Mouse (Mus musculus): ENCODE data around the gene Zfp3. TPM values are rescaled to one million over a fixed set of nuclear protein-coding genes. Genes with fewer than 3 reads are reported as not detected.
A peak's percentile ranks its signal among the peaks of the same experiment; 100 is the strongest.

The Zfp3 gene
- total RNA-seq, 1 experiment from 2014 or later, result 4.2 TPM

DNA sequence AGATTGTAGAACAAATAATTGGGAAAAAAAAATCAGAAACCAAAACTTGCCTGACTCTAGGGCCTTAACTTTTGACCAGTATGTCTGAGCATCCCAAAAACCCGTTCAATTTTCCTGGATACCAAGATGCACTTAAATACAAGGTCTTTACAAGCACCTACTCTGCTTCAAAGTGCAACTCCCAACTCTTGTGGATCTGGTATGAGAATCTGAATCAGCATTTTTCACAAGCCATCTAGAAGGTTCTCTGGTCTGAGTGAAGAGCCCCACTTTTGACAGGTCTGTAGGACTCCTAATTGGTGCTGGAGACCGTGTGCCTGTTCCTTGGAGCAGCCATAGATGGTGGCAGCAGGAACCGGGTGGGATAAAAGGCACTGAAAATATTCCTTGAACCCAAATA, 40.4 kb downstream of the Zfp3 start:
- no peak for ATAC-seq (replicated peaks; ENCODE audit: low read depth, poor library complexity, severe bottlenecking)

DNA sequence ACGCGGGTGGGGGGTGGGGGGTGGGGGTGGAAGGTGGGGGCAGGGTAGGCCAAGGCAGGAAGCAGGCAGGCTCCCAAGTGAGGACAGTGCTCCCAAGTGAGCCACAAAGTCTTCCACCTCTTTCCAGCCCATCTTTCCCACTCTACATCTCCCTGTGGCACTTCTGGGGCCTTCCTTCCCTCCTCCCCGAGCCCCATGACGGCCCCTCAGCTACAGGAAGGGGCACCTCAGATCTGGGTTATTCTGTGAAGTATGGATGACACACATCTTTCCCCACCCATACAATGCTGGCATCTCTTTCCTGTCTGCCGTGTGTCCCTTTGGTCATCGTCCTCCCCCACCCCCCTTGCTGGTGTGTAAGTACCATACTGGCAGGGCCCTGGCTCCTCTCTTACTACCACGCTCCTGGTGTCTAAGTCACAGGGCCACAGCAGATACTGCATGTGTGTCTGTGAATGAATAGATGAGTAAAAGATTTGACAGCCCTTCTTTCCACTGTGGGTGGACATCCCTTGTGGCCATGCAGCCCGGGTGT, 41.7 kb downstream of the Zfp3 start:
- ATAC-seq (replicated peaks; ENCODE audit: low read depth, poor library complexity, severe bottlenecking), result no peak

DNA sequence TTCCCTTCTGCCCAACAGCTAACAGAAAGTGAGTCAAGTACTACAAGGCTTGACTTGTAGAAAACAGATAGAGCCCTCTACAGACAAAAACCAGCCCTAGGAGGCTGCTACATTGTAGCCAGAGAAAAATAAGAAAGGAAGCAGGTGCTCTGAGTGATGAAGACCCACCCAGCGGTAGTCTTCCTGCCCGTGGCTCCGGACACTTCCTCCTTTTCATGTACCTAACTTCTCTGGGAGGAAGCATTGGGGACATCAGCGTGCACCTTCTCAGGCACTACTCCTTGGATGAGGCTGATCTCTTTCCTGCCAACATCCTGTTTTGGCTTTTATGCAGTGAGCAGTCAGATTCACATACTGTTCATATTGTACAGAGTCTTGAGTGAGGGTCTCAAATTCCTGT, 42.7 kb downstream of the Zfp3 start:
- ATAC-seq (replicated peaks; ENCODE audit: low read depth, poor library complexity, severe bottlenecking), result no peak

DNA sequence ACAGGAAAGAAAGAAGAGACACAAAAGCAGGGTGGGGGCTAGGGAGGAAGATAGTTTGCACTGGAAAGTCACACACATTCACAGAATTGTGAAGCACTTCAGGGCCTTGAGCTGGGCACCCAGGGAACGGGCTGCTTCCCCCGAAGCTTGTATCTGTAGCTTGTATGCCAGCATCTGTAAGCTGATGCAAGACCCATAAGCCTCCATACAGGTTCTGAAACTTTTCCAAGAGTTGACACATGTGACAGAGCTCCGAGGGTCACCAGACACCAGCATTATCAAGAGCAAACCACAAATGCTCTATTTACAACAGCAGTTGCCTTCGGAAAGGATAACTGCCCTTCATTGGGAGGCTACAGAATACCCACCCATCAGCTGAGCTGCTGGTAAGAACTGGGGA, 43.6 kb downstream of the Zfp3 start:
- no peak for ATAC-seq (replicated peaks; ENCODE audit: low read depth, poor library complexity, severe bottlenecking)

DNA sequence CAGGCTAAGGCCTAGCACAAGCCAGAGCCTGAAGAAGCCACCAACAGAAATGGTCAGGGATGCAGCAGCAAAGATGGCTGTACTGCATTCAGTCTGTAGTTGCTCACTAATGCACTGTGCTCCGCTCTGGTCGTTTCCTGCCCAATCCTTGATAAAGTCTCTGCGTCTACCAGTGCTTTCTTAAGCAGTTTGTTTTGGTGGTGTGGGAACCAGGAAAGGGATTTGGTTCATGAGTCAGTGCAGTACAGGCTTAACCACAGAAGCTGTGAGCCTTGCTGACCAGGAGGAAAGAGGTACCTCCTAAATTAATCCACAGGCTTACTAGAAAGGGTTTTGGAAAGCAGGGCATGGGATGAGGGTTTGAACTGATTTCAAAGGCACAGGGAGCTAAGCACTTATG, 44.1 kb downstream of the Zfp3 start:
- no peak for ATAC-seq (replicated peaks; ENCODE audit: low read depth, poor library complexity, severe bottlenecking)

GRCm38 (mm10) chr11:70809011-70809410, 45.0 kb downstream of the Zfp3 start:
- ATAC-seq (replicated peaks; ENCODE audit: low read depth, poor library complexity, severe bottlenecking), result no peak

DNA sequence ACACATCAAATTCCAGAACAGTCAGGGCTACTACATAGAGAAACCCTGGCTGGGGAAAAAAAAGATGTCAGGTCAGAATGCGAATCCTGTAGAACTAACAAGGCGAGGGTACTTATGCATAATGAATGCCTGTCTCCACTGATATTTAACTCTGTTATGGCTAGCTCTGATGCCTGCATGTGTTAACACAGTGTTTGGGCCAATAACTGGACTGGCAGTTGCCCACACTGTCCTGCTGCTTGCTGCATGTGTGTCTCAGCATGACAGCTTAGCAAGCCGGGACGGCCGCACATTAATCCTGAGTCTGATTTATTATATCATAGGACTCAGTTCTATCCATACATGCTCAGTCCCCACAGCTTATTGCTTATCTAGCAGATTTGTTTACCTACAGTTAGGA, 47.0 kb downstream of the Zfp3 start:
- ATAC-seq (replicated peaks; ENCODE audit: low read depth, poor library complexity, severe bottlenecking), result no peak

DNA sequence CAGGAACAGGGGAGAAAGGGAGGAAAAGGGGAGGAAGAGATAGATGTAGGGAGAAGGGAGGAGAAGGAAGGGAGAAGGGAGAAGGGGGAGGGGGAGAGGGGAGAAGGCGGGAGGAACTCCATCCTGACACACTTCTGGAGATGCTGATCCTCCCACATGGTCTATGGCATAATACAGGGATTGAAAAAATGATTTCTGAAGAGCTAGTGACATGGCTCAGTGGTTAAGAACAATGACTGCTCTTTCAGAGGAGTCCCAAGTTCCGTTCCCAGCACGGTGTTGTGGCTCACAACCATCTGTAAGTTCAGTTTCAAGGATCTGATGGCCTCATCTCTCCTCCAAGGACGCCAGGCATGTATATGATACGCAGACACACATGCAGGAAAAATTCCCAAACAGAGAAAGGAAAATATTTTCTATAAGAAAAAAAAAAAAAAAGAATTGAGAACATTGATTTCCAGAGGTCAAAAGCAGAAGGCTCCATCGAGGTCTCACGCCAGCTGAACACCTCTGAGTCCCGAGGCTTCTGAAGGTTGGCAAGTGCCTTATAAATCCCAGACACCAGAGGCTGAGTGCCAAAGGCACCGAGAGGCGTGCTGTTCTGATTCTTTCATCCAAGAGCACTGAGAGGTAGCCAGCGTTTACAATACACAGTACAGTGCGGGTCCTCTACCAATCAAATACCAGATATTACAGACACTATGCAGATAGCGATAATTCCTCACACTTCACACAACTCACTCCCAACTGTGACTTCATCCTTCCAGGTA, 47.6 kb downstream of the Zfp3 start:
- ATAC-seq (replicated peaks; ENCODE audit: low read depth, poor library complexity, severe bottlenecking), result no peak

DNA sequence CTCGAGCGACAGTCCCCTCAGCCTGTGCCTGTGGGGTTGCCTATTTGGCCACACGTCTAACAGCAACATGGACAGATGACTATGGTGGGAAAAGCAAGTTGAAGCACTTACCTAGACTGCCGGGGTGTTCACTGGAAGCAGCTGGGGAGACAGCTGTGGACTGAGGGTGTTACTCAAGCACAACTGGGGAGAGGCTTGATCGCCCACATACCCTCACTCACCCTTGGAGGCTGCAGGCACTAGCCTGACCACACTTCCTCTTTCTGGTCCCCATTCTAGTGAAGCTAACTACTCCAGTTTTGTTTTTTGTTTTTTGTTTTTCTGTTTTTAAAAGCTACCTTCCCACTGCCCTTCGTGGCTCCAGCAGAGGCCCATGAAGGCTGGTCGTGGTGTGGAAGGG, 48.4 kb downstream of the Zfp3 start, which contains the start of gene Scimp:
TSS of gene Scimp (minus strand) at position 222 of the 400 bp plus-strand sequence.
- ATAC-seq (replicated peaks; ENCODE audit: low read depth, poor library complexity, severe bottlenecking), result peak; percentile 80

DNA sequence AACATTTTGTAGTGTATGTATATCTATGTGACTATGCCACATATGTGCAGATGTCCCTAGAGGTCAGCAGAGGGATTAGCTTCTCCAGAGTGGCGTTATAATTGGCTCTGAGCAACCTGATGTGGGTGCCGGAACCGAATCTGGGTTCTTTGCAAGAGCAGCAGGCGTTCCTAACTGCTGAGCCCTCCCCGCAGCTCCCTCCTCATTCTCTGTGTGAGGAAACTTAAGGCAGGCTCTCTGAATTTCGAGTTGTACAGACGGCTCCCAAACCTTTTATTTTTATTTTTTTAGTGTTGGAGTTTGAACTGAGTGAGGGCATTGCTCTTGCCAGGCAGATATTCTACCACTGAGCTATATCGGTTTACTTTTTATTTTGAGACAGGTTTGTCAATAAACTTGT, 51.1 kb downstream of the Zfp3 start:
- no peak for ATAC-seq (replicated peaks; ENCODE audit: low read depth, poor library complexity, severe bottlenecking)

DNA sequence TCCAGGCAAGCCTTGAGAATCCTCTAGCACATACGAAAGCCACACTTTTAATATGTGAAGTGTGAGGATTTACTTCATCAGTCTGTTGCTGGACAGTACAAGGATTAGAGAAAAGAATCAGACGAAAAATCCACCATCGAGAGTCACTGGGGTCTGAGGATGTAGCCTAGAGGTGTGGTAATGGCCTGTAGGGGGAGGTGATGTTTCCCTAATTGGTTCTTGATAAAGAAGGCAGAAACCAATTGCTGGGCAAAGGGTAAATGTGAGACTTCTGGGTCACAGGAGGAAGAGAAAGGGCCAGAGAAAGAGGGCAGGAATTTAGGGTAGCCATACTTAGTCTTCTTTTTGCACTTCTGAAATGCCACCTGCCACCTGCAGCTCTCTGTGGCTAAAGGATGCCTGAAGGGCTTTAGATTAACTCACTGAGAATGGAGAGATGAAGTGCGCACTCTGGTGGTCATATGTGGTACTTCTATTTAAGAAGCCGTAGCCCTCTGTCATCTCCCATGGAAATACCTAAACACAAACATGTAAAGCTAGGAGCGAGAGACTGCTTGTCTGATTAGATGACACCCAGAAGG, 51.6 kb downstream of the Zfp3 start:
- ATAC-seq (replicated peaks; ENCODE audit: low read depth, poor library complexity, severe bottlenecking), result peak; percentile 77

- no peak for ATAC-seq (replicated peaks; ENCODE audit: low read depth, poor library complexity, severe bottlenecking)
Measured at GRCm38 (mm10) chr11:70816770-70817169, 52.8 kb downstream of the Zfp3 start.

DNA sequence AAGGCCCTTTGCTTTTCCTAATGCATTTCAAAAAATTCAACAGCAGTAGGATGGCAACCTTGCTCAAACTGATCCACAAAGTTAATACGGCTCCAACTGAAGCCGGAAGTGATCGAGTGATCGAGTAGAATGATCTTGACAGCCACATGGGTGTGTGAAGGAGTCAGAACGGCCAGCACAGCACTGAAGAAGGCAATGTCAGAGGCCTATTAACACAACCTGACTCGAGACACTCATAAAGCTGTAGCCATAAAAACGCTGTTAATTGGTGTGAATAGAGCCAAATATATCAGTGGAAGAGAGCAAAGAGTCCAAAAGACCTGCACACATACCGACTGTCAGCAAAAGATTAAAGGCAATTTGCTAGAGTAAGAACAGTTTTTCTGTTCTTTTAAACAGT, 56.1 kb downstream of the Zfp3 start:
- no peak for ATAC-seq (replicated peaks; ENCODE audit: low read depth, poor library complexity, severe bottlenecking)

DNA sequence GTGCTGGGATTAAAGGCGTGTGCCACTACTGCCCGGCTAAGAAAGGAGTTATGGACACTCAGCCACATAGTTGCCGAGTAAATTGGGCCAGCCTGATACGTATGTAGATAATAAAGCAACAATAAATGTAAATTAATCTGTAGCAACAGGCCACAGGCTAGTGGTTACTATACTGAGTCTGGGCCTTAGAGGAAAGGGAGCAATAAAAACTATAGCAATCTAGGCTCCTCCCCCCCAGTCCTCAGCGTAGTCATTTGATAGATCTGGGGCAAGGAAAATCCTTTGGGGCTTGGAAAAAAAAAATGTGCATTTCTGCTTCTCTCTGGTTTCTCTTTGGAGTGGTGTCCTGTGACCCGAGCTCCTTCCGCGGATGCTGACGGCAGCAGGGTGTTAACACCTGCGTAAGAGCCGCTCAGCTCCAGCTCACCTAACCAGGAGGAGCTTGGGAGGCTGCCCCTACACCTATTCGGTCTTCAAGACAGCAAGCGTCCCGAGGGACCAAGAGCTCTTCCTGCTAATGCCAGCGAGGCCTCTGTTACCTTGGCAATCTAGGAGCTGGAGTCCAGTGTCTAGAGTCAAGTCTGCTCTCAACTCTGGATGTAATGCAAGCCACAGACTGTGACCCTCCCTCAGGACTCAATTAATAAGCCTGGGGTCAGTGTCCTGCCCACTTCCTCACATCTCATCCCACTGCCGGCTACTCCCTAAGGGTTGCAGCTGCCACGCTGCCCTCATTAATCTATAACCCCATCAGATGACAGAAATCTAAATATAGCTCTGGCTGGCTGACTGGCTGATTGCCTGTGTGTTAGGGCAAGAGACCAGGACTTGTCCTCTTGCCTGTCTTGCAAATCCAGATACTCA, 58.0 kb downstream of the Zfp3 start:
- no peak for ATAC-seq (replicated peaks; ENCODE audit: low read depth, poor library complexity, severe bottlenecking)

Other genes with a start within 250 kb of the Zfp3 start
- not detected in 2 replicates for gene Vmo1, start 249.6 kb upstream of the Zfp3 start, total RNA-seq (2017)
- gene Gltpd2, start 245.0 kb upstream of the Zfp3 start, total RNA-seq (2017), result not detected in 2 replicates
- 218 and 223 TPM in 2 replicates for gene Psmb6, start 238.8 kb upstream of the Zfp3 start, total RNA-seq (2017)
- gene Gm40193, start 231.3 kb upstream of the Zfp3 start, total RNA-seq (2017), result not detected in 2 replicates
- 1.2 and 2.7 TPM in 2 replicates for gene Pld2, start 224.1 kb upstream of the Zfp3 start, total RNA-seq (2017)
- gene Mink1, start 201.3 kb upstream of the Zfp3 start, total RNA-seq (2017), result 30.8 and 33.5 TPM in 2 replicates
- gene 4930544D05Rik, start 148.4 kb upstream of the Zfp3 start, total RNA-seq (2017), result not detected in 2 replicates
- gene Chrne, start 145.0 kb upstream of the Zfp3 start, total RNA-seq (2017), result 0.37 TPM in 1 of 2 replicates, not detected in the other
- gene Gp1ba, start 125.1 kb upstream of the Zfp3 start, total RNA-seq (2017), result 0.58 and 3.2 TPM in 2 replicates
- 56.9 and 65.8 TPM in 2 replicates for gene Rnf167, start 117.0 kb upstream of the Zfp3 start, total RNA-seq (2017)
- gene Slc25a11, start 116.7 kb upstream of the Zfp3 start, total RNA-seq (2017), result 52.5 and 60.6 TPM in 2 replicates
- gene Pfn1, start 109.6 kb upstream of the Zfp3 start, total RNA-seq (2017), result 437 and 465 TPM in 2 replicates
- 8.9 and 10.0 TPM in 2 replicates for gene Eno3, start 107.0 kb upstream of the Zfp3 start, total RNA-seq (2017)
- 43.2 and 53.2 TPM in 2 replicates for gene Spag7, start 94.8 kb upstream of the Zfp3 start, total RNA-seq (2017)
- gene Camta2, start 76.1 kb upstream of the Zfp3 start, total RNA-seq (2017), result 5.3 and 13.3 TPM in 2 replicates
- not detected in 2 replicates for gene Inca1, start 64.1 kb upstream of the Zfp3 start, total RNA-seq (2017)
- 4.7 and 8.6 TPM in 2 replicates for gene Kif1c, start 63.7 kb upstream of the Zfp3 start, total RNA-seq (2017)
- not detected in 2 replicates for gene Scimp, start 48.4 kb downstream of the Zfp3 start, total RNA-seq (2017)
- gene Rabep1, start 80.6 kb downstream of the Zfp3 start, total RNA-seq (2017), result 63.2 and 68.4 TPM in 2 replicates
- gene Nup88, start 205.8 kb downstream of the Zfp3 start, total RNA-seq (2017), result 142 and 213 TPM in 2 replicates
- gene Rpain, start 206.0 kb downstream of the Zfp3 start, total RNA-seq (2017), result 35.1 and 40.1 TPM in 2 replicates
- gene C1qbp, start 218.8 kb downstream of the Zfp3 start, total RNA-seq (2017), result 122 and 128 TPM in 2 replicates
- gene Dhx33, start 240.2 kb downstream of the Zfp3 start, total RNA-seq (2017), result 49.7 and 49.9 TPM in 2 replicates

Data from common myeloid progenitor, adult 5-6 weeks (primary cell).